Comparison of ENCODE assay signal across 7 mouse cellular contexts in genomic region chr2:26902467-26903220, GRCm38 (mm10). TPM values are rescaled to one million over a fixed set of nuclear protein-coding genes. Genes with fewer than 3 reads are reported as not detected.
A peak's percentile ranks its signal among the peaks of the same experiment; 100 is the strongest.
DNase-seq lines count a peak whose midpoint lies in the region; ATAC-seq and TF ChIP-seq lines count a peak whose summit lies in the region.

Surf6 (minus strand) TSS chr2:26902879.

- peak within 1 kb of the TSS; percentile 80 for H3K27ac ChIP-seq in embryonic facial prominence, embryonic 10.5 days (replicated peaks)
- H3K27ac ChIP-seq in intestine, postnatal 0 days (ENCODE audit: low read depth, low read length), result peak within 1 kb of the TSS; percentile 84
- H3K27ac ChIP-seq in midbrain, embryonic 12.5 days (replicated peaks), result peak within 1 kb of the TSS; percentile 84
- peak within 1 kb of the TSS; percentile 87 for H3K27ac ChIP-seq in small intestine, adult 2 months (ENCODE audit: insufficient read depth, low read depth, low read length)

- no peaks in the 10 kb centered on the region for H3K27me3 ChIP-seq in embryonic facial prominence, embryonic 10.5 days (replicated peaks; ENCODE audit: low read depth, poor library complexity, severe bottlenecking)
- H3K27me3 ChIP-seq in intestine, postnatal 0 days (replicated peaks; ENCODE audit: control insufficient read depth, insufficient read depth, low read length), result no peaks in the 10 kb centered on the region
- H3K27me3 ChIP-seq in midbrain, embryonic 12.5 days, result no peaks in the 10 kb centered on the region
- H3K27me3 ChIP-seq in small intestine, adult 2 months (ENCODE audit: control insufficient read depth, insufficient read depth, low read length), result no peaks in the 10 kb centered on the region

- DNase-seq in adrenal gland, postnatal 10 days, result peak; percentile 95
- peak; percentile 97 for DNase-seq in embryonic facial prominence, embryonic 10.5 days (ENCODE audit: low spot score)
- DNase-seq in gonadal fat pad, adult 2 months (ENCODE audit: low read depth), result no peak
- peak; percentile 93 for DNase-seq in left cerebral cortex, postnatal 4 days

- peaks cover 31% of the 10 kb centered on the region for H3K4me1 ChIP-seq in embryonic facial prominence, embryonic 10.5 days
- H3K4me1 ChIP-seq in intestine, postnatal 0 days (replicated peaks; ENCODE audit: control insufficient read depth, insufficient read depth, low read length), result peaks cover 7% of the 10 kb centered on the region; the same call in 1 of the 2 replicates
- H3K4me1 ChIP-seq in midbrain, embryonic 12.5 days, result peaks cover 27% of the 10 kb centered on the region
- H3K4me1 ChIP-seq in small intestine, adult 2 months (ENCODE audit: control insufficient read depth, insufficient read depth, insufficient read length, low read length), result peaks cover 6% of the 10 kb centered on the region; the same call in 1 of the 2 replicates

- peak within 1 kb of the TSS; percentile 71 for H3K9ac ChIP-seq in intestine, postnatal 0 days (ENCODE audit: low read depth, low read length)
- peak within 1 kb of the TSS; percentile 82 for H3K9ac ChIP-seq in midbrain, embryonic 12.5 days (replicated peaks)

- WGBS in embryonic facial prominence, embryonic 10.5 days, result under 1% methylated on average over 41 of the region's 41 CpGs
- under 1% methylated on average over 41 of the region's 41 CpGs for WGBS in intestine, postnatal 0 days
- WGBS in midbrain, embryonic 12.5 days, result 0% methylated on average over 41 of the region's 41 CpGs
- under 1% methylated on average over 41 of the region's 41 CpGs for WGBS in small intestine, adult 2 months

- peaks cover 71% of the 10 kb centered on the region for H3K36me3 ChIP-seq in embryonic facial prominence, embryonic 10.5 days (replicated peaks)
- peaks cover 37% of the 10 kb centered on the region for H3K36me3 ChIP-seq in intestine, postnatal 0 days (ENCODE audit: control insufficient read depth, insufficient read depth)
- H3K36me3 ChIP-seq in midbrain, embryonic 12.5 days, result peaks cover 56% of the 10 kb centered on the region
- H3K36me3 ChIP-seq in small intestine, adult 2 months (ENCODE audit: control insufficient read depth, insufficient read depth, low read length), result peaks cover 17% of the 10 kb centered on the region

- peak within 1 kb of the TSS; percentile 81 for H3K4me3 ChIP-seq in embryonic facial prominence, embryonic 10.5 days
- H3K4me3 ChIP-seq in intestine, postnatal 0 days (ENCODE audit: low read depth, low read length), result peak within 1 kb of the TSS; percentile 79
- H3K4me3 ChIP-seq in midbrain, embryonic 12.5 days, result peak within 1 kb of the TSS; percentile 85
- peak within 1 kb of the TSS; percentile 97 for H3K4me3 ChIP-seq in small intestine, adult 2 months (ENCODE audit: low read depth, low read length)

- TF ChIP-seq CTCF in intestine, postnatal 0 days (IDR thresholded peaks at IDR 0.05; ENCODE audit: low read depth), result no peak
- 0 out of 2 replicates have a peak, but pooled peaks have one; percentile 11 for TF ChIP-seq CTCF in small intestine, adult 2 months (IDR thresholded peaks at IDR 0.05; ENCODE audit: extremely low read depth, insufficient read length, insufficient replicate concordance, low read depth, low read length)

- peak within 1 kb of the TSS; percentile 89 for H3K4me2 ChIP-seq in intestine, postnatal 0 days (replicated peaks; ENCODE audit: low read depth)
- peak within 1 kb of the TSS; percentile 83 for H3K4me2 ChIP-seq in midbrain, embryonic 12.5 days (replicated peaks)

- H3K9me3 ChIP-seq in embryonic facial prominence, embryonic 10.5 days, result no peaks in the 10 kb centered on the region
- H3K9me3 ChIP-seq in intestine, postnatal 0 days (ENCODE audit: control insufficient read depth), result no peaks in the 10 kb centered on the region
- no peaks in the 10 kb centered on the region for H3K9me3 ChIP-seq in midbrain, embryonic 12.5 days

- peak; percentile 56 for TF ChIP-seq POLR2A in small intestine, adult 2 months (IDR thresholded peaks at IDR 0.05; ENCODE audit: low read depth, low read length)

- intact Hi-C loops in left cerebral cortex, postnatal 4 days (cut with DNase I), result loop anchor here (5.0 kb wide), 1 partner anchor 255 kb away; no protein-coding TSS in a partner anchor

- ATAC-seq in intestine, postnatal 0 days, result peak; percentile 94
- ATAC-seq in midbrain, embryonic 12.5 days (ENCODE audit: low FRiP score, low read depth), result peak; percentile 94

RNA-seq across cellular contexts. Expression of gene Surf6, which starts in this region (rescaled TPM):
- 10 to 100 TPM; 23.1 to 24.8 TPM for total RNA-seq in adrenal gland, postnatal 10 days (2021)
- polyA plus RNA-seq in embryonic facial prominence, embryonic 10.5 days (2016; fragmentation: Nextera tagmentation; extraction: Ambion mirVana), result 33.5 and 37.1 TPM in 2 replicates
- 11.4 and 14.5 TPM in 2 replicates for polyA plus RNA-seq in gonadal fat pad, adult 2 months (2012; rRNA removed)
- polyA plus RNA-seq in intestine, postnatal 0 days (2015; fragmentation: Nextera tagmentation; extraction: Ambion mirVana), result 11.7 and 12.8 TPM in 2 replicates
- 10 to 100 TPM; 32.3 to 33.8 TPM for total RNA-seq in left cerebral cortex, postnatal 4 days (2021)
- polyA plus RNA-seq in midbrain, embryonic 12.5 days (2016; fragmentation: Nextera tagmentation; extraction: Ambion mirVana), result 29.9 and 32.1 TPM in 2 replicates
- 2.8 and 3.4 TPM in 2 replicates for polyA plus RNA-seq in small intestine, adult 2 months (2012; rRNA removed)
